Mouse (Mus musculus) lung, postnatal 0 days (tissue): ENCODE results near the gene Zfyve21.

Experiments
- CTCF ChIP-seq: IDR thresholded peaks from 2 replicates; pipeline ENCODE4 v1.5.1; 2016; ENCODE audit warnings: antibody characterized with exemption, mild to moderate bottlenecking
- EP300 ChIP-seq: IDR thresholded peaks from 2 replicates; pipeline ENCODE4 v1.6.1; 2016; ENCODE audit warnings: antibody characterized with exemption, mild to moderate bottlenecking, control low read depth

DNA sequence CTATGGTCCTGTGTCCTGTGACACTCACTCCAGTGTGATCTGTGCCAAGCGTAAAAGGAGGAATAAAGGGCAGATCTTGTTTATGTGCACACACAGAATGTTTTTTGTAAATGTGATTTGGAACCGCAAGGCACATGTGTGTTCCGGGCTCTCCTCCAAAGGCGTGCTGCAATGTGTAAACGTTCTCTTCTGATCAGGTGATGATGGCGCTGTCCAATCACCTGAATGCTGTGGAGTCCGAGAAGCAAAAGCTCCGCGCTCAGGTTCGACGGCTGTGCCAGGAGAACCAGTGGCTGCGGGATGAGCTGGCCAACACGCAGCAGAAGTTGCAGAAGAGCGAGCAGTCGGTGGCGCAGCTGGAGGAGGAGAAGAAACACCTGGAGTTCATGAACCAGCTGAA is 39.8 kb upstream of the Zfyve21 start:
- no peak for TF ChIP-seq CTCF
- TF ChIP-seq EP300 = no peak
